Mouse (Mus musculus): ENCODE data around the gene Ptpn6. TPM values are rescaled to one million over a fixed set of nuclear protein-coding genes. Genes with fewer than 3 reads are reported as not detected.
A peak's percentile ranks its signal among the peaks of the same experiment; 100 is the strongest.

Gene Ptpn6
- total and polyA plus RNA-seq, 3 experiments, result 6.5 to 11.2 (median 6.8) TPM

GRCm38 (mm10) chr6:124755831-124756595, 17.5 kb upstream of the Ptpn6 start, which contains the start of the genes Gm45234 and Atn1:
Gene Gm45234, minus strand, starts transcription at chr6:124756021.
Gene Atn1, minus strand, starts transcription at chr6:124756524.
- peak; percentile 91 for DNase-seq

DNA sequence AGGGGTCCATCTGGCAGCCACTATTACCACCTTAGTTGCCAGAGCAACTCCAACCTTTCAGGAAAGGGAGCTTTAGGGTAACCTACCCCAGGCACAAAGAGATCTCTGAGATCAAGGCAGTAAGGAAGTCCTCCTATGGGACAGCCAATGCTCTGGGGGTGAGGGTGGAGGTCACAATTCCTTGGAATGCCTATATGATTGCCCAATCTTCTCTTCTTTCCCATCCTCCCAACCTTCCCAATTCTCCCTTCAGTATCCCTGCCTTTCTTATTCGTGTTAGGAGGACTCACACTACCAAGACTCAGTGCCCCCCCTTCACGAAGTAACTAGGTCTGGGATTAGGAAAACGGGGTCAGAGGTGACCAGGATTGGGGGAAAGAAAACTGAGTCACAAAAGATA, 16.8 kb upstream of the Ptpn6 start:
- no peak for DNase-seq

GRCm38 (mm10) chr6:124753861-124754260, 15.3 kb upstream of the Ptpn6 start:
- DNase-seq, result no peak

DNA sequence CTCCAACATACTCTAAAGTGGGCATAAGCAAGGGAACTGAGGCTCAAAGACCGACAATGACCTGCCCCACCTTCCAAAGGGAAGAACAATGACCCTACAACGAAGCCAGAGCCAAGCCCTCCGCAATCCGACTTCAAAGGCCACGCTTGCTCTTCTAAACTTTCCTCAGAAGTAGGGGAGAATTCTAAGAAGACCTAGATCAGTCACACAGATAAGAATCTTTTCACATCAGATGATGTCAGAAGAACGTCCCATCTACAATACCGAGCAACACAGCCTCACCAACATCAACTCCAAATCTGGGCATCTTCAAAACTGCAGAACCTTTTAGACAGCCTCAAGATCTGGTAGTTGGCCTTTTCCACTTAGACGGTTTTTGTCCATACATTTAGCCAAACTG, 11.9 kb upstream of the Ptpn6 start:
- DNase-seq, result no peak

GRCm38 (mm10) chr6:124746654-124747632, 8.4 kb upstream of the Ptpn6 start:
- no peak for DNase-seq

DNA sequence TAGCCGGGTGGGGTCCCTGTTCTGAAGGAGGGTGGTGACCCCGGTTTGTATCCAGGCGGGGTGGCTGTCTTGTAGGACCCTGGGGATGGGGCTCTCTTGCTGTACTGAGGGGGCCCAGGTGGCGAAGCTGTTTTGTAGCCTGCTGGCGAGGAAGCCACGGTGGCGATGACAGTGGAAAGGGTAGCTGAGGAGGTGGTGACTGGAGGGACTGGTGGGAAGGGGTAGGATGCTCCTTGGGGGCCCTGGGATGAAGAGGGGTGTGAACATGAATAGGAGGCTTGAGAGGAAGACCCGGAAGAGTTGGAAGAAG, 7.7 kb upstream of the Ptpn6 start:
- no peak for DNase-seq

- peak; percentile 96 for DNase-seq
Measured at GRCm38 (mm10) chr6:124745490-124746295, 7.2 kb upstream of the Ptpn6 start.

DNA sequence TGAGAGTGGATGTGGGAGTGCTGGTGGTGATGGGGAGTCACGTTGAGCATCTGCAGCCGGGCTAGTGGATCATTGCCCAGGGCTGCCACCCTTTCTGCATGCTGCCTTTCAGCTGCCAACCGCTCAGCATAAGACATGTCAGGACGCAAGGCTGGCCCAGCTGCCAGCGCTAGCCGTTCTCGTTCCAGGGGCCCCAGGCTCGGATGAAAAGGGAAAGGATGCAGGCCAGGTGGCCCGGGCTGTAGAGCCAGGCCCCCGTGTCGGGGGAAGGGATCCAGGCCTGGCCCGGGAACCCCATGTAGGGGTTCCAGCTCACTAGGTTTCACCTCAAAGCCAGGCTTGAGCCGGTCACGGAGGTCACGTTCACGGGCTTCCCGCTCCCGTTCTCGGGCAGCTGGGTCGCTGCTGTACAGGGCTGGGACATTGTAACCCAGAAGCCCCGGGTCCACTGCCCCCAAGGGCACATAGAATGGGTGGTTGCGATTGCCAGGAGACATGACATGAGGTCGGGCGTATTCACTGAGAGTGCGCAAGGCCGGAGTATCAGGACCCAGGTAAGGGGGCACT, 6.3 kb upstream of the Ptpn6 start:
- DNase-seq, result no peak

DNA sequence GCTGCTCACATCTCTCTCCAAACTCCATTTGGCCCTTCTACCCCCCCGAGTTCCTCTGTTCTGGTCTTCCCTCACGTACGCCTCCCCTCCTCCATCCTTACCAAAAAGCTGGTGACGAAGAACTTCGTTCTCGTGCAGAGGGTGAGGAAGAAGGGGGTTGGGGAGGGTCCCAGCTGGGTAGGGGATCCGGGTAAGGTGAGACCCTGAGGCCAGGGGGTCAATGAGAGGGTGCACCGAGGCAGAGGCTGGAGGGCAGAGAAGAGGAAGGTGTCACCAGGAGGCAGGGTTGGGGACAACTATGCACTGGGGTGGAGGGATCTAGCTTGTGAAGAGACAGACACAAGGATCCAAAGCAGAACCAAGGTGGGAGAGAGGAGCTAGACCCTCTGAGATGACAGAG, 5.1 kb upstream of the Ptpn6 start:
- no peak for DNase-seq

GRCm38 (mm10) chr6:124742839-124743514, 4.5 kb upstream of the Ptpn6 start:
- DNase-seq, result no peak

- no peak for DNase-seq
Measured at GRCm38 (mm10) chr6:124741842-124742241, 3.3 kb upstream of the Ptpn6 start.

DNA sequence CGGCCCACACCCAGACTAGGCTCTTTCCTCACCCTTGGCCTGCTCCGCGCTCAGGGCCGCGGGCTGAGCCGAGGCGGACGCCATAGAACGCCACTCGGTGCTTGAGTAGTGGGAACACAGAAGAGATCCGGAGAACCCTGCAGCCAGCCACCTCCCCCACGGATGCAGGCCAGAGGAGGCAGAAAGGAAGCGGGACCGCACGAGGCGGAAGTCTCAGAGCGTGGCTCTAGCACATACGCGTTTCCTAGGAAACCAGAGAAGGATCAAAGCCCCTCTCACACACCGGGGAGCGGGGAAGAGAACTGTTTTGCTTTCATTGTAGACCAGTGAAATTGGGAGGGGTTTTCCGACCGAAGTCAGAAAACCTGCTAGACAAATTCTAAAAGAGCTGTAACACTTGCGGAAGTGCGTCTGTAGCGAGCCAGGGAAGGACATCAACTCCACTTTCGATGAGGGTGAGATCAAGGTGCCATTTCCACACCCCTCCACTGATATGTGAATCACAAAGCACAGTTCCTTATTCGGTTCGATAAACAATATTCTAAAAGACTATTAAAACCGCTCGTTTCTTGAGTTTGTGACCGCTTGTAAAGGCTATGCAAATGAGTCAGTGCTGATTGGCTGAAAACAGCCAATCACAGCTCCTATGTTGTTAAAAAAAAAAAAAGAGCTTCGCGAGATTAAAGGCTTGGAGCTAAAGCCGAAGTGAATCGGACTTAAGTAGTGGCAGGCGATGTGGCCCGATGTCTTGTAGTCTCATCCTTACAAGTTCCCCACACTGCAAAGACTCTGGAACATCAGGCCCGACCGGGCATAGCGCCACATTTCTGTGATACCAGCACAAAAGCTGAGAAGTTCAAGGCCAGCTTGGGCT, 2.6 kb upstream of the Ptpn6 start, which contains the start of gene Grcc10:
Grcc10 (minus strand) TSS at position 487 of the 874 bp plus-strand sequence.
- peak; percentile 92 for DNase-seq

DNA sequence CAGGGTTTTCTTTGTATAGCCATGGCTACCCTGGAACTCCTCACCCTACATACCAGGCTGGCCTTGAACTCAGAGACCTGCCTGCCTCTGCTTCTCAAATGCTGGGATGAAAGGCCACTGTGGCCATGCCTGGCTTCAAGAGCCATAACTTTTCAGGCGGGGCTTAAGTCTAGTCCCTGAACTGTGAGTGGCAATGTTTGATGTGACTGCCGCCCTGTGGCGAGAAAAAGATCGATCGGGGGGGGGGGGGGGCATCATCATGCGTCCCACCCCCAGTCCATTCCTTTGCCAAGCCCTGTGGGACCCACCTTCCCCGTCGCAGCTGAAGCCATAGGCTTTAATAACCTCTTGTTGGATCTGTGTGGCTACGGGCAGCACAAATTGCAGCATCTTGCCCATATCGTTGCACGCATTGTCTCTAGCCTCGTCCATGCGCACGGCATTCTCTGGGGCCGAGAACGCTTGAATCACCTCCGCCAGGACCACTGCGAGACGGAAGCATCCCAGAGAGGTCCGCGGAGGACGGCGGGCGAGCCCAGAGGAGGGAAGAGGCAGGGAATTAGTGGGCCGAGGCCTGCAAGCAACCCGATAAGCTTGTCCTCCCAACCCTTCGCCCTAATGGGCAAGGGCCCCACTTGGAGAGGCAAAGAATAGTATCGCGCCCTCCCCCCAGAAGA, 1.8 kb upstream of the Ptpn6 start:
- DNase-seq, result no peak

- no peak for DNase-seq
Measured at GRCm38 (mm10) chr6:124739231-124739796, 800 bp upstream of the Ptpn6 start.

- no peak for DNase-seq
Measured at GRCm38 (mm10) chr6:124737040-124737439, 1.5 kb downstream of the Ptpn6 start.

DNA sequence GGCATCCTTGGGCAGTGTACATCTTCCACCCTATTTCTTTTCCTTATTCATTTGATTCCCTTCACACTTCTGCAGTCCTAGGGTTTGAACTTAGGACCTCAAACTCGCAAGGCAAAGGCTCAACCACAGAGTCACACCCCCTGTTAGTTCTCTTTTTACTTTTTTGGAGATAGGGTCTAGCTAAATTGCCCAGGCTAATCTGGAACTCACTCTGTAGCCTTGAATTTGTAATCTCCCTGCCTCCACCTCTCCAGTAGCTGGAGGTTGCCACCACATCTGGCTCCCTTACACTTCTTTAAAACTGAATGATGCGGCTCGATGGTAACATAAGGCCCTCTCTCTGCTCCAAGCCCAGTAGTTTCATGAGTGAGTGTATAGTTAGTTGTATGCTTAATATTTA, 4.1 kb downstream of the Ptpn6 start:
- DNase-seq, result no peak

- DNase-seq, result no peak
Measured at GRCm38 (mm10) chr6:124732476-124733370, 5.8 kb downstream of the Ptpn6 start.

GRCm38 (mm10) chr6:124731038-124731437, 7.5 kb downstream of the Ptpn6 start:
- DNase-seq, result no peak

All from adrenal gland, adult 2 months (tissue).